Mouse (Mus musculus): Measurements from ENCODE around the gene Sav1. TPM values are rescaled to one million over a fixed set of nuclear protein-coding genes. Genes with fewer than 3 reads are reported as not detected.

The Sav1 gene
- polyA plus RNA-seq, 1 experiment = 45.0 TPM

DNA sequence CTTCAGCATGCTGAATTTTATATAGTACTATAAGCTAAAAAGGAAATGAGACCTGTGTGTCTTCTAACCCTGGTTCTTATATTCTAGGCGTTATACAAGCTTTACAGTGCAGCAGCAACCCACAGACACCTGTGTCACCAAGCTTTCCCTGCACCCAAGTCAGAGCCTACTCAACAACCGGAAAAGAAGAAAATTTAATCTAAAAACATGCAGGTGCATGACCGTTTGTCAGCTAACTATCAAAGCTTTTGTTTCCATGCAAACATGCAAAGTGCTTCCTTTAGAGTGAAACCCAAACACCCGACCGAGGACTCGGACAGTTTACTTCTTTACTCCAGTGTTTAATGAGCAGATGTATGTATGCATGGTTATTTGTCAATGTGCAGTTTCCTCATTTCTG, 23.7 kb downstream of the Sav1 start:
- no peaks in the 10 kb centered on the region for H3K4me1 ChIP-seq (ENCODE audit: control insufficient read depth, insufficient read depth, low read length)
- TF ChIP-seq POLR2A (IDR thresholded peaks at IDR 0.05; ENCODE audit: control insufficient read depth, low read depth, low read length) (no peak), CTCF (IDR thresholded peaks at IDR 0.05; ENCODE audit: control insufficient read depth, insufficient read depth, insufficient replicate concordance, low read depth, low read length) (no peak)
- H3K36me3 ChIP-seq (ENCODE audit: control insufficient read depth, insufficient read depth, low read length) = no peaks in the 10 kb centered on the region; the same call in 1 of the 2 replicates
- no peaks in the 10 kb centered on the region for H3K27me3 ChIP-seq (ENCODE audit: control insufficient read depth, insufficient read depth, low read length)
- no peak overlapping the region for H3K4me3 ChIP-seq (ENCODE audit: control insufficient read depth, low read depth, low read length)
- no peak overlapping the region for H3K27ac ChIP-seq (ENCODE audit: control insufficient read depth, insufficient read depth, low read depth, low read length)

GRCm38 (mm10) chr12:69962468-69962867, 24.3 kb downstream of the Sav1 start:
- Histone ChIP-seq H3K27ac (ENCODE audit: control insufficient read depth, insufficient read depth, low read depth, low read length) (no peak overlapping the region), H3K27me3 (ENCODE audit: control insufficient read depth, insufficient read depth, low read length) (no peaks in the 10 kb centered on the region), H3K4me3 (ENCODE audit: control insufficient read depth, low read depth, low read length) (no peak overlapping the region), H3K4me1 (ENCODE audit: control insufficient read depth, insufficient read depth, low read length) (no peaks in the 10 kb centered on the region), H3K36me3 (ENCODE audit: control insufficient read depth, insufficient read depth, low read length) (no peaks in the 10 kb centered on the region; the same call in 1 of the 2 replicates)
- no peak for TF ChIP-seq POLR2A (IDR thresholded peaks at IDR 0.05; ENCODE audit: control insufficient read depth, low read depth, low read length)
- 0 out of 2 replicates have a peak, but pooled peaks have one; percentile 12 for TF ChIP-seq CTCF (IDR thresholded peaks at IDR 0.05; ENCODE audit: control insufficient read depth, insufficient read depth, insufficient replicate concordance, low read depth, low read length)

DNA sequence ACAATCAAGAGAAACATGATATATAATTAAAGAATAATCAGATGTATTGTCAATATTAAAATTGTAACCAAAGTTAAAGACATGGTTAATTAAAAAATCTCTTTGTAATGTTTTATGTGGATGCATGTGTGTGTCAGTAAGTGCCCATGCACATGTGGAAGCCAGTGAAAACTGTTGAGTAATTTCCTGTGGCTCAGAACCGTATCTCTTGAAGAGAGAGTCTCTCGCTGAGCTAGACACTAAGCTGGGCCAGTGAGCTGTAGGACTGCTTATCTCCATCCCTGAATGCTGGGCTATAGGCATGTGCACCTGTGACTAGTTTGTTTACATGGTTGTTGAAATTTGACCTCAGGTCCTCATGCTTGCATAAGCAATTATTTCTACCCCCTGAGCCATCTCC, 29.4 kb downstream of the Sav1 start:
- Histone ChIP-seq H3K4me1 (ENCODE audit: control insufficient read depth, insufficient read depth, low read length) (no peaks in the 10 kb centered on the region), H3K4me3 (ENCODE audit: control insufficient read depth, low read depth, low read length) (no peak overlapping the region), H3K27me3 (ENCODE audit: control insufficient read depth, insufficient read depth, low read length) (no peaks in the 10 kb centered on the region), H3K36me3 (ENCODE audit: control insufficient read depth, insufficient read depth, low read length) (no peaks in the 10 kb centered on the region), H3K27ac (ENCODE audit: control insufficient read depth, insufficient read depth, low read depth, low read length) (no peak overlapping the region)
- TF ChIP-seq POLR2A (IDR thresholded peaks at IDR 0.05; ENCODE audit: control insufficient read depth, low read depth, low read length) (no peak), CTCF (IDR thresholded peaks at IDR 0.05; ENCODE audit: control insufficient read depth, insufficient read depth, insufficient replicate concordance, low read depth, low read length) (no peak)

DNA sequence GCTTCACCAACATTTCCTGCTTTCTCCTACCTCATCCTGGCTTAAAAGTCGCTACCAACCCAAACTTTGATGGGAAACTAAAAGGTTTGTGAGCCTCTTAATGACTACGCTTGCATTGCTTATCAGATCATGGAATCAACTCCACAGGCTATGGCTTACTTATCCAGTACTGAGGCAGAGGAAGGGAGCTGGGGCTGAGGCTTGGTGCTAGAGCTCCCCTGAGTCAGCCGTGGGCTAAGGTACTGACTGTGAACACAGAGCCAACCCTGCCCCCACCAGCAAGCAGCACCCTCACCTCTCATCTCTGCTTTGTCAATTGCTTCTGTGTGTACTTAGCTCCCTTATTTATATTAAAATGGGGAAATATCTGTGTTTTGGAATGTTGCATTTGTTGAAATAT, 39.3 kb downstream of the Sav1 start:
- Histone ChIP-seq H3K27ac (ENCODE audit: control insufficient read depth, insufficient read depth, low read depth, low read length) (no peak overlapping the region), H3K27me3 (ENCODE audit: control insufficient read depth, insufficient read depth, low read length) (no peaks in the 10 kb centered on the region), H3K4me1 (ENCODE audit: control insufficient read depth, insufficient read depth, low read length) (no peaks in the 10 kb centered on the region), H3K36me3 (ENCODE audit: control insufficient read depth, insufficient read depth, low read length) (no peaks in the 10 kb centered on the region; the same call in 1 of the 2 replicates), H3K4me3 (ENCODE audit: control insufficient read depth, low read depth, low read length) (peak overlapping the region; percentile 88)
- TF ChIP-seq CTCF (IDR thresholded peaks at IDR 0.05; ENCODE audit: control insufficient read depth, insufficient read depth, insufficient replicate concordance, low read depth, low read length) (no peak), POLR2A (IDR thresholded peaks at IDR 0.05; ENCODE audit: control insufficient read depth, low read depth, low read length) (no peak)

GRCm38 (mm10) chr12:69945861-69946260, 40.9 kb downstream of the Sav1 start:
- Histone ChIP-seq H3K27ac (ENCODE audit: control insufficient read depth, insufficient read depth, low read depth, low read length) (peak overlapping the region; percentile 71), H3K4me3 (ENCODE audit: control insufficient read depth, low read depth, low read length) (peak overlapping the region; percentile 85), H3K4me1 (ENCODE audit: control insufficient read depth, insufficient read depth, low read length) (no peaks in the 10 kb centered on the region), H3K27me3 (ENCODE audit: control insufficient read depth, insufficient read depth, low read length) (no peaks in the 10 kb centered on the region), H3K36me3 (ENCODE audit: control insufficient read depth, insufficient read depth, low read length) (no peaks in the 10 kb centered on the region; the same call in 1 of the 2 replicates)
- TF ChIP-seq CTCF (IDR thresholded peaks at IDR 0.05; ENCODE audit: control insufficient read depth, insufficient read depth, insufficient replicate concordance, low read depth, low read length) = no peak
- no peak; the same call in 1 of the 2 replicates for TF ChIP-seq POLR2A (IDR thresholded peaks at IDR 0.05; ENCODE audit: control insufficient read depth, low read depth, low read length)

- H3K27me3 ChIP-seq (ENCODE audit: control insufficient read depth, insufficient read depth, low read length) = no peaks in the 10 kb centered on the region
- no peaks in the 10 kb centered on the region; the same call in none of the 2 replicates for H3K36me3 ChIP-seq (ENCODE audit: control insufficient read depth, insufficient read depth, low read length)
- no peak overlapping the region for H3K27ac ChIP-seq (ENCODE audit: control insufficient read depth, insufficient read depth, low read depth, low read length)
- H3K4me3 ChIP-seq (ENCODE audit: control insufficient read depth, low read depth, low read length) = no peak overlapping the region
- TF ChIP-seq POLR2A (IDR thresholded peaks at IDR 0.05; ENCODE audit: control insufficient read depth, low read depth, low read length) = no peak
- no peak for TF ChIP-seq CTCF (IDR thresholded peaks at IDR 0.05; ENCODE audit: control insufficient read depth, insufficient read depth, insufficient replicate concordance, low read depth, low read length)
- no peaks in the 10 kb centered on the region for H3K4me1 ChIP-seq (ENCODE audit: control insufficient read depth, insufficient read depth, low read length)
Observed at GRCm38 (mm10) chr12:69941655-69942329, 45.0 kb downstream of the Sav1 start.

GRCm38 (mm10) chr12:69939291-69939690, 47.5 kb downstream of the Sav1 start:
- no peak overlapping the region for H3K4me3 ChIP-seq (ENCODE audit: control insufficient read depth, low read depth, low read length)
- no peaks in the 10 kb centered on the region for H3K27me3 ChIP-seq (ENCODE audit: control insufficient read depth, insufficient read depth, low read length)
- no peak for TF ChIP-seq POLR2A (IDR thresholded peaks at IDR 0.05; ENCODE audit: control insufficient read depth, low read depth, low read length)
- TF ChIP-seq CTCF (IDR thresholded peaks at IDR 0.05; ENCODE audit: control insufficient read depth, insufficient read depth, insufficient replicate concordance, low read depth, low read length) = no peak

More at GRCm38 (mm10) chr12:69939291-69939690, 47.5 kb downstream of the Sav1 start:
- Histone ChIP-seq H3K27ac (ENCODE audit: control insufficient read depth, insufficient read depth, low read depth, low read length) (no peak overlapping the region), H3K36me3 (ENCODE audit: control insufficient read depth, insufficient read depth, low read length) (peaks cover 1% of the 10 kb centered on the region), H3K4me1 (ENCODE audit: control insufficient read depth, insufficient read depth, low read length) (no peaks in the 10 kb centered on the region)
